In the genomic region with DNA sequence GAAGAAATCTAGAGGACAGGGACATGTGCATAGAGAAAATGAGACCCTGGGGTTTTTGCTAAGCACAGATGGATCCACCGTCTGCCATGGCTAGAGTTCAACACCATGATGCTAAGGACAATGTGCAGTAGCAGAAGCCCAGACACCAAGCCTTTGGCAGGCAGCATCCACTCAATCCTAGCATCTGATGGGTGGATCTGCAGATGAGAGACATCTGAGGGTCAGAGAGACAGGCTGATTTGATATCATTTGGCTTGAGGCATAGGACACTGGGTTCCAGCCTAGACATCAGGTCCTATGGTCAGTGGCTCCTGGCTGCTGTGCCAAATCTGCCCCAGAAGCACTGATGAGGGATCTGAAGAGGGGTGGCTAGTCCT, we compare ENCODE assay signal across 28 mouse cellular contexts. TPM values are rescaled to one million over a fixed set of nuclear protein-coding genes. Genes with fewer than 3 reads are reported as not detected.
A peak's percentile ranks its signal among the peaks of the same experiment; 100 is the strongest.
DNase-seq lines count a peak whose midpoint lies in the region; ATAC-seq lines count a peak whose summit lies in the region.
"Had no signal": no experiment of that assay in that cellular context is flagged by ENCODE, and none has a peak within 500 bp of the region (broad histone marks: within the 10 kb centered on the region; RNA-seq: fewer than 3 reads in every experiment).

No protein-coding gene starts in this region.

- peaks cover 10% of the 10 kb centered on the region for H3K4me1 ChIP-seq in intestine, embryonic 16.5 days (ENCODE audit: control insufficient read depth, insufficient read depth, low read length)

- no peak overlapping the region for H3K9ac ChIP-seq in intestine, embryonic 16.5 days (ENCODE audit: low read depth, low read length)
- H3K9ac ChIP-seq: forebrain, postnatal 0 days; hindbrain, embryonic 15.5 days; lung, embryonic 15.5 days; neural tube, embryonic 12.5 days had no signal

- 94% methylated on average over 1 of the region's 1 CpGs for WGBS in intestine, embryonic 16.5 days

- intact Hi-C loops in left cerebral cortex, postnatal 4 days (cut with DNase I), result no loop called here
- intact Hi-C loops in left cerebral cortex, postnatal 14 days (cut with DNase I), result no loop called here

- no peaks in the 10 kb centered on the region for H3K27me3 ChIP-seq in intestine, embryonic 16.5 days (replicated peaks; ENCODE audit: control insufficient read depth, insufficient read depth, low read length)
- H3K27me3 ChIP-seq: hindbrain, embryonic 15.5 days; lung, embryonic 15.5 days; neural tube, embryonic 12.5 days had no signal

- H3K27ac ChIP-seq in intestine, embryonic 16.5 days (ENCODE audit: low read length), result no peak overlapping the region
- H3K27ac ChIP-seq: hindbrain, embryonic 15.5 days; kidney, postnatal 0 days; lung, embryonic 15.5 days; midbrain, embryonic 10.5 days; neural tube, embryonic 12.5 days had no signal

- peak; percentile 73 for DNase-seq in cerebellum, adult 11-12 months
- no peak for DNase-seq in cerebellum, adult 11 months
- DNase-seq in left cerebral cortex, postnatal 4 days, result peak; percentile 50
- no peak for DNase-seq in left cerebral cortex, postnatal 14 days (ENCODE audit: low spot score in 2 of 2)
- peak; percentile 46 for DNase-seq in cerebellum, adult 8-10 months
- DNase-seq in cerebellum, postnatal 25 days, result peak; percentile 57 to 61
- DNase-seq in adrenal gland, adult 18-20 months (ENCODE audit: low spot score in 2 of 2), result no peak
- DNase-seq: adrenal gland, postnatal 10 days; forebrain, postnatal 0 days; right cerebral cortex, adult 18-20 months; spleen, adult 18-20 months; thymus, postnatal 4 days had no signal

- ATAC-seq in intestine, embryonic 16.5 days, result no peak
- ATAC-seq: forebrain, postnatal 0 days; midbrain, embryonic 16.5 days had no signal

- H3K4me3 ChIP-seq in intestine, embryonic 16.5 days (ENCODE audit: low read length), result no peak overlapping the region
- H3K4me3 ChIP-seq: erythroblast, embryonic 14.5 days; hindbrain, embryonic 15.5 days; lung, embryonic 15.5 days; midbrain, embryonic 10.5 days; myocyte; neural tube, embryonic 12.5 days had no signal

- H3K4me2 ChIP-seq in intestine, embryonic 16.5 days (ENCODE audit: low read depth, low read length), result no peak overlapping the region
- H3K4me2 ChIP-seq: hindbrain, embryonic 15.5 days; lung, embryonic 15.5 days; neural tube, embryonic 12.5 days had no signal

- H3K9me3 ChIP-seq in intestine, embryonic 16.5 days (ENCODE audit: control insufficient read depth, low read length), result no peaks in the 10 kb centered on the region
- H3K9me3 ChIP-seq: G1E; hindbrain, embryonic 15.5 days; lung, embryonic 15.5 days; midbrain, embryonic 10.5 days; neural tube, embryonic 12.5 days had no signal

- 0 out of 2 replicates have a peak, but pooled peaks cover 5% of the 10 kb centered on the region for H3K36me3 ChIP-seq in intestine, embryonic 16.5 days (ENCODE audit: control insufficient read depth, insufficient read depth, low read length)
- H3K36me3 ChIP-seq: hindbrain, embryonic 15.5 days; lung, embryonic 15.5 days had no signal

RNA-seq across cellular contexts. Expression of gene Agtrap, which starts 7.2 kb away (rescaled TPM):
- total RNA-seq in left cerebral cortex, postnatal 4 days (2021), result 1 to 10 TPM; 4.2 to 4.6 TPM
- total RNA-seq in left cerebral cortex, postnatal 14 days (2021), result 1 to 10 TPM; 5.8 to 8.1 TPM
- 10 to 100 TPM; 54.8 to 85.8 TPM for total RNA-seq in adrenal gland, adult 18-20 months (2021)
- polyA plus RNA-seq in intestine, embryonic 16.5 days (2015; fragmentation: Nextera tagmentation; extraction: Ambion mirVana), result 19.6 and 22.2 TPM in 2 replicates

RNA-seq across cellular contexts. Expression of gene Mthfr, which starts 41.7 kb away (rescaled TPM):
- 10 to 100 TPM; 17.5 to 18.4 TPM for total RNA-seq in left cerebral cortex, postnatal 4 days (2021)
- 10 to 100 TPM; 24.9 to 28.3 TPM for total RNA-seq in left cerebral cortex, postnatal 14 days (2021)
- 10 to 100 TPM; 33.8 to 37.7 TPM for total RNA-seq in adrenal gland, adult 18-20 months (2021)
- polyA plus RNA-seq in intestine, embryonic 16.5 days (2015; fragmentation: Nextera tagmentation; extraction: Ambion mirVana), result 14.3 and 19.4 TPM in 2 replicates

RNA-seq across cellular contexts. Expression of gene Clcn6, which starts 42.0 kb away (rescaled TPM):
- 10 to 100 TPM; 86.1 to 86.6 TPM for total RNA-seq in left cerebral cortex, postnatal 4 days (2021)
- total RNA-seq in left cerebral cortex, postnatal 14 days (2021), result 10 to 100 TPM; 60.1 to 61.1 TPM
- 10 to 100 TPM; 11.2 to 13.8 TPM for total RNA-seq in adrenal gland, adult 18-20 months (2021)
- polyA plus RNA-seq in intestine, embryonic 16.5 days (2015; fragmentation: Nextera tagmentation; extraction: Ambion mirVana), result 4.5 TPM in 2 replicates

RNA-seq across cellular contexts. Expression of gene Mad2l2, which starts 49.6 kb away (rescaled TPM):
- 10 to 100 TPM; 53.0 to 55.4 TPM for total RNA-seq in left cerebral cortex, postnatal 4 days (2021)
- total RNA-seq in left cerebral cortex, postnatal 14 days (2021), result 10 to 100 TPM; 10.1 to 16.2 TPM
- total RNA-seq in adrenal gland, adult 18-20 months (2021), result 10 to 100 TPM; 20.2 to 21.6 TPM
- polyA plus RNA-seq in intestine, embryonic 16.5 days (2015; fragmentation: Nextera tagmentation; extraction: Ambion mirVana), result 29.3 and 30.1 TPM in 2 replicates

RNA-seq across cellular contexts. Expression of gene Draxin, which starts 49.9 kb away (rescaled TPM):
- 10 to 100 TPM; 41.9 to 46.4 TPM for total RNA-seq in left cerebral cortex, postnatal 4 days (2021)
- total RNA-seq in left cerebral cortex, postnatal 14 days (2021), result 1 to 10 TPM in 1 of 2 experiments, under 1 TPM in 1; 0.46 to 1.2 TPM
- total RNA-seq in adrenal gland, adult 18-20 months (2021), result under 1 TPM in 1 of 2 experiments, not detected in 1; 0.07 TPM
- polyA plus RNA-seq in intestine, embryonic 16.5 days (2015; fragmentation: Nextera tagmentation; extraction: Ambion mirVana), result 0.06 and 0.07 TPM in 2 replicates
- total RNA-seq: gastrocnemius, adult 8-10 months; hematopoietic stem cell, adult 5-6 weeks; liver, adult 2 months; megakaryocyte progenitor cell, adult 5-6 weeks had no signal
- polyA plus RNA-seq: erythroblast, embryonic 14.5 days; G1E; heart, embryonic 16.5 days; liver, adult 2 months; thymus, postnatal 0 days had no signal

Comparison
In these comparisons a context has a peak if more than half of its experiments do, and no peak if none do; other contexts are left out.
1. DNase-seq: peak in cerebellum, adult 11-12 months (single experiment), left cerebral cortex, postnatal 4 days (single experiment), cerebellum, adult 8-10 months (single experiment) and cerebellum, postnatal 25 days (2 of 2); none in cerebellum, adult 11 months (single experiment), left cerebral cortex, postnatal 14 days (0 of 2) and adrenal gland, adult 18-20 months (0 of 2).
2. RNA of gene Agtrap, which starts 7.2 kb away (total RNA-seq): 54.8 to 85.8 TPM in adrenal gland, adult 18-20 months; 5.8 to 8.1 TPM in left cerebral cortex, postnatal 14 days and 4.2 to 4.6 TPM in left cerebral cortex, postnatal 4 days; every median in the first group is over 4 times any median in the second.
3. RNA of gene Clcn6, which starts 42.0 kb away (total RNA-seq): 86.1 to 86.6 TPM in left cerebral cortex, postnatal 4 days and 60.1 to 61.1 TPM in left cerebral cortex, postnatal 14 days; 11.2 to 13.8 TPM in adrenal gland, adult 18-20 months; every median in the first group is over 4 times any median in the second.